Mouse (Mus musculus) limb, embryonic 10.5 days (tissue): ENCODE results near the gene Bfar. TPM values are rescaled to one million over a fixed set of nuclear protein-coding genes. Genes with fewer than 3 reads are reported as not detected.

ENCODE experiments used
- polyA plus RNA-seq: library from polyadenylated mRNA; unstranded; fragments of >200 nt; fragmentation: Nextera tagmentation; extraction: Ambion mirVana; gene quantifications from 2 replicates; pipeline ENCODE4 v1.2.1, GENCODE M21; 2016

The Bfar gene
- polyA plus RNA-seq, 1 experiment from 2014 or later = 37.4 TPM

Other genes starting within 250 kb of the Bfar start
- 43.0 and 46.6 TPM in 2 replicates for gene Parn, start 3.7 kb upstream of the Bfar start, polyA plus RNA-seq
- gene 3110001I22Rik, start 71 bp downstream of the Bfar start, polyA plus RNA-seq = 7.3 and 8.2 TPM in 2 replicates
- 0.15 TPM in 1 of 2 replicates, not detected in the other for gene Pla2g10, start 59.1 kb downstream of the Bfar start, polyA plus RNA-seq
- gene Rrn3, start 108.8 kb downstream of the Bfar start, polyA plus RNA-seq = 89.8 and 92.9 TPM in 2 replicates
- gene Ntan1, start 147.0 kb downstream of the Bfar start, polyA plus RNA-seq = 110 and 144 TPM in 2 replicates
- gene Pdxdc1, start 231.3 kb downstream of the Bfar start, polyA plus RNA-seq = 65.1 and 86.5 TPM in 2 replicates
- gene Mpv17l, start 231.3 kb downstream of the Bfar start, polyA plus RNA-seq = 2.4 and 2.8 TPM in 2 replicates